24 mouse cellular contexts compared by ENCODE assay signal in the genomic region with DNA sequence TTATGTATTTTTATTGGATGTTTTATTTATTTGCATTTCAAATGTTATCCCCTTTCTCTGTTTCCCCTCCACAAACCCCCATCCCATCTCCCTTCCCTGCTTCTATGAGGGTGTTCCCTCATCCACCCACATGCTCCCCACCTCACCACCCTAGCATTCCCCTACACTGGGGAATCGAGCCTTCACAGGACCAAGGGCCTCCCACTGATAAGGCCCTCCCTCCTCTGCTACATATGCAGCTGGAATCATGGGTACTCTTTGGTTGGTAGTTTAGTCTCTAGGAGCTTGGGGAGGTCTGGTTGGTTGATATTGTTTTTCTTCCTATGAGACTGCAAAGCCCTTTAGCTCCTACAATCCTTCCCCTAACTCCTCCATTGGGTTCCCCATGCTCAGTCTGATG. TPM values are rescaled to one million over a fixed set of nuclear protein-coding genes. Genes with fewer than 3 reads are reported as not detected.
A peak's percentile ranks its signal among the peaks of the same experiment; 100 is the strongest.
DNase-seq lines count a peak whose midpoint lies in the region; ATAC-seq and TF ChIP-seq lines count a peak whose summit lies in the region.
"Not testable (repeated sequence)": the region's sequence is repeated elsewhere in the genome, so short reads cannot be mapped to it uniquely, and the experiment has no call there.
"Had no signal": no experiment of that assay in that cellular context is flagged by ENCODE, and none has a peak within 500 bp of the region (broad histone marks: within the 10 kb centered on the region; RNA-seq: fewer than 3 reads in every experiment).

No protein-coding gene starts in this region.

- not testable (repeated sequence) for H3K4me3 ChIP-seq in heart, embryonic 11.5 days (ENCODE audit: low read depth, low read length); liver, embryonic 12.5 days; liver, embryonic 14.5 days (ENCODE audit: insufficient read depth in 1 of 2, low read depth in 2 of 2, low read length in 2 of 2); liver, embryonic 16.5 days (ENCODE audit: low read depth, low read length); stomach, embryonic 15.5 days (replicated peaks)

- TF ChIP-seq EP300 in liver, embryonic 14.5 days (IDR thresholded peaks at IDR 0.05; ENCODE audit: low read depth): not testable (repeated sequence)

- WGBS in heart, embryonic 11.5 days (ENCODE audit: insufficient replicate concordance): no CpG with 5 or more reads among the region's 1 CpGs
- no CpG with 5 or more reads among the region's 1 CpGs for WGBS in liver, embryonic 12.5 days (ENCODE audit: insufficient replicate concordance)
- WGBS in liver, embryonic 14.5 days (ENCODE audit: insufficient replicate concordance): no CpG with 5 or more reads among the region's 1 CpGs
- no CpG with 5 or more reads among the region's 1 CpGs for WGBS in liver, embryonic 16.5 days (ENCODE audit: insufficient replicate concordance)
- no CpG with 5 or more reads among the region's 1 CpGs for WGBS in stomach, embryonic 15.5 days

- not testable (repeated sequence) for H3K4me1 ChIP-seq in heart, embryonic 11.5 days (ENCODE audit: control insufficient read depth, insufficient read depth, low read length); liver, embryonic 12.5 days; liver, embryonic 14.5 days (replicated peaks; ENCODE audit: control insufficient read depth in 2 of 2, insufficient read depth in 2 of 2, low read length in 1 of 2); liver, embryonic 16.5 days (ENCODE audit: control insufficient read depth, low read depth, low read length); stomach, embryonic 15.5 days

- not testable (repeated sequence) for H3K27ac ChIP-seq in heart, embryonic 11.5 days (ENCODE audit: low read depth, low read length); liver, embryonic 12.5 days; liver, embryonic 14.5 days; liver, embryonic 16.5 days (ENCODE audit: low read length); stomach, embryonic 15.5 days

- DNase-seq in liver, embryonic 14.5 days (ENCODE audit: low read depth in 3 of 3, low spot score in 3 of 3): not testable (repeated sequence)

- H3K9ac ChIP-seq in heart, embryonic 11.5 days (ENCODE audit: low read depth, low read length); liver, embryonic 12.5 days; liver, embryonic 14.5 days (replicated peaks); liver, embryonic 16.5 days (ENCODE audit: low read depth, low read length); stomach, embryonic 15.5 days: not testable (repeated sequence)

- peak; percentile 50 for ATAC-seq in erythroblast, adult 5-6 weeks (replicated peaks; ENCODE audit: low FRiP score, poor library complexity, severe bottlenecking)
- peak; percentile 74 for ATAC-seq in heart, embryonic 11.5 days (replicated peaks; ENCODE audit: insufficient number of reproducible peaks, low FRiP score, low TSS enrichment)
- ATAC-seq in liver, embryonic 12.5 days: peak; percentile 88
- ATAC-seq in liver, embryonic 14.5 days (ENCODE audit: insufficient read depth): peak; percentile 78
- ATAC-seq in liver, embryonic 16.5 days (ENCODE audit: low read depth): peak; percentile 84
- ATAC-seq in stomach, embryonic 15.5 days (ENCODE audit: insufficient read depth, low FRiP score, low read depth): peak; percentile 78; the same call in 1 of the 2 replicates

- not testable (repeated sequence) for H3K36me3 ChIP-seq in heart, embryonic 11.5 days (ENCODE audit: control insufficient read depth, insufficient read depth, low read length); liver, embryonic 12.5 days; liver, embryonic 14.5 days (replicated peaks; ENCODE audit: control insufficient read depth, insufficient read depth, low read depth); liver, embryonic 16.5 days (ENCODE audit: control insufficient read depth, insufficient read depth); stomach, embryonic 15.5 days

- not testable (repeated sequence) for TF ChIP-seq CTCF in liver, embryonic 14.5 days (IDR thresholded peaks at IDR 0.05; ENCODE audit: low read depth)

- H3K27me3 ChIP-seq in heart, embryonic 11.5 days (ENCODE audit: control insufficient read depth, insufficient read depth, low read length); liver, embryonic 12.5 days (replicated peaks); liver, embryonic 14.5 days (ENCODE audit: control insufficient read depth, insufficient read depth, low read length); liver, embryonic 16.5 days (ENCODE audit: control insufficient read depth, insufficient read depth, low read depth, low read length); stomach, embryonic 15.5 days (replicated peaks): not testable (repeated sequence)

- H3K4me2 ChIP-seq in heart, embryonic 11.5 days; liver, embryonic 12.5 days; liver, embryonic 14.5 days (ENCODE audit: low read depth); liver, embryonic 16.5 days (ENCODE audit: low read depth, low read length); stomach, embryonic 15.5 days: not testable (repeated sequence)

- H3K9me3 ChIP-seq in heart, embryonic 11.5 days (replicated peaks; ENCODE audit: control insufficient read depth, low read length); liver, embryonic 12.5 days (replicated peaks); liver, embryonic 14.5 days (ENCODE audit: control insufficient read depth, low read length); liver, embryonic 16.5 days (replicated peaks; ENCODE audit: control insufficient read depth, low read length); stomach, embryonic 15.5 days: not testable (repeated sequence)

RNA-seq across cellular contexts. Expression of a gene that starts 13.9 kb away (rescaled TPM):
- total RNA-seq in erythroblast, adult 5-6 weeks (2015; ENCODE audit: low replicate concordance): 1.0 TPM in 1 of 2 replicates, not detected in the other
- total RNA-seq in erythroblast, adult 5-6 weeks (2017; ENCODE audit: low replicate concordance): not detected in 2 replicates
- polyA plus RNA-seq in heart, embryonic 11.5 days (2014; fragmentation: Nextera tagmentation; extraction: Ambion mirVana): not detected in 2 replicates
- 0.07 TPM in 1 of 2 replicates, not detected in the other for polyA plus RNA-seq in liver, embryonic 12.5 days (2016; fragmentation: Nextera tagmentation; extraction: Ambion mirVana)
- not detected in 2 replicates for polyA plus RNA-seq in liver, embryonic 14.5 days (2012; rRNA removed)
- not detected in 2 replicates for polyA plus RNA-seq in liver, embryonic 14.5 days (2014; fragmentation: Nextera tagmentation; extraction: Ambion mirVana)
- polyA plus RNA-seq in liver, embryonic 16.5 days (2015; fragmentation: Nextera tagmentation; extraction: Ambion mirVana): not detected in 2 replicates
- not detected in 2 replicates for polyA plus RNA-seq in stomach, embryonic 15.5 days (2015; fragmentation: Nextera tagmentation; extraction: Ambion mirVana)
- total RNA-seq: adrenal gland, adult 18-20 months; adrenal gland, postnatal 14 days; adrenal gland, postnatal 36 days; CH12.LX; forebrain, postnatal 0 days; G1E had no signal
- polyA plus RNA-seq: activated CD4-positive, CD25-positive, alpha-beta regulatory T cell, adult 4 months; CD4-positive, CD25-positive, alpha-beta regulatory T cell, adult 4 months; cerebellum, adult 2 months; embryonic facial prominence, embryonic 10.5 days; embryonic facial prominence, embryonic 12.5 days; embryonic facial prominence, embryonic 14.5 days; erythroblast, embryonic 14.5 days; forebrain, embryonic 11.5 days; forebrain, embryonic 13.5 days; forebrain, embryonic 15.5 days; forebrain, postnatal 0 days; G1E; Patski had no signal

RNA-seq across cellular contexts. Expression of a gene that starts 23.0 kb away (rescaled TPM):
- 200 and 335 TPM in 2 replicates for total RNA-seq in erythroblast, adult 5-6 weeks (2015; ENCODE audit: low replicate concordance)
- 490 and 566 TPM in 2 replicates for total RNA-seq in erythroblast, adult 5-6 weeks (2017; ENCODE audit: low replicate concordance)
- polyA plus RNA-seq in heart, embryonic 11.5 days (2014; fragmentation: Nextera tagmentation; extraction: Ambion mirVana): not detected in 2 replicates
- polyA plus RNA-seq in liver, embryonic 12.5 days (2016; fragmentation: Nextera tagmentation; extraction: Ambion mirVana): 0.35 and 0.51 TPM in 2 replicates
- polyA plus RNA-seq in liver, embryonic 14.5 days (2012; rRNA removed): 0.45 TPM in 1 of 2 replicates, not detected in the other
- polyA plus RNA-seq in liver, embryonic 14.5 days (2014; fragmentation: Nextera tagmentation; extraction: Ambion mirVana): 0.53 TPM in 1 of 2 replicates, not detected in the other
- polyA plus RNA-seq in liver, embryonic 16.5 days (2015; fragmentation: Nextera tagmentation; extraction: Ambion mirVana): 0.39 and 0.59 TPM in 2 replicates
- not detected in 2 replicates for polyA plus RNA-seq in stomach, embryonic 15.5 days (2015; fragmentation: Nextera tagmentation; extraction: Ambion mirVana)
- total RNA-seq: CH12.LX; forebrain, postnatal 0 days had no signal
- polyA plus RNA-seq: activated CD4-positive, CD25-positive, alpha-beta regulatory T cell, adult 4 months; cerebellum, adult 2 months; cortical plate, adult 2 months; embryonic facial prominence, embryonic 10.5 days; embryonic facial prominence, embryonic 12.5 days; embryonic facial prominence, embryonic 14.5 days; forebrain, embryonic 11.5 days; forebrain, embryonic 13.5 days; forebrain, embryonic 15.5 days; forebrain, postnatal 0 days had no signal

RNA-seq across cellular contexts. Expression of a gene that starts 29.0 kb away (rescaled TPM):
- total RNA-seq in erythroblast, adult 5-6 weeks (2015; ENCODE audit: low replicate concordance): 0.58 and 1.5 TPM in 2 replicates
- 0.85 and 1.3 TPM in 2 replicates for total RNA-seq in erythroblast, adult 5-6 weeks (2017; ENCODE audit: low replicate concordance)
- polyA plus RNA-seq in heart, embryonic 11.5 days (2014; fragmentation: Nextera tagmentation; extraction: Ambion mirVana): 18.8 and 22.1 TPM in 2 replicates
- polyA plus RNA-seq in liver, embryonic 12.5 days (2016; fragmentation: Nextera tagmentation; extraction: Ambion mirVana): 5.1 and 6.2 TPM in 2 replicates
- polyA plus RNA-seq in liver, embryonic 14.5 days (2012; rRNA removed): 2.3 and 2.7 TPM in 2 replicates
- 3.1 and 3.9 TPM in 2 replicates for polyA plus RNA-seq in liver, embryonic 14.5 days (2014; fragmentation: Nextera tagmentation; extraction: Ambion mirVana)
- 3.7 and 4.4 TPM in 2 replicates for polyA plus RNA-seq in liver, embryonic 16.5 days (2015; fragmentation: Nextera tagmentation; extraction: Ambion mirVana)
- 16.6 and 17.1 TPM in 2 replicates for polyA plus RNA-seq in stomach, embryonic 15.5 days (2015; fragmentation: Nextera tagmentation; extraction: Ambion mirVana)
